ENCODE assay signal across 29 mouse cellular contexts in the genomic region with DNA sequence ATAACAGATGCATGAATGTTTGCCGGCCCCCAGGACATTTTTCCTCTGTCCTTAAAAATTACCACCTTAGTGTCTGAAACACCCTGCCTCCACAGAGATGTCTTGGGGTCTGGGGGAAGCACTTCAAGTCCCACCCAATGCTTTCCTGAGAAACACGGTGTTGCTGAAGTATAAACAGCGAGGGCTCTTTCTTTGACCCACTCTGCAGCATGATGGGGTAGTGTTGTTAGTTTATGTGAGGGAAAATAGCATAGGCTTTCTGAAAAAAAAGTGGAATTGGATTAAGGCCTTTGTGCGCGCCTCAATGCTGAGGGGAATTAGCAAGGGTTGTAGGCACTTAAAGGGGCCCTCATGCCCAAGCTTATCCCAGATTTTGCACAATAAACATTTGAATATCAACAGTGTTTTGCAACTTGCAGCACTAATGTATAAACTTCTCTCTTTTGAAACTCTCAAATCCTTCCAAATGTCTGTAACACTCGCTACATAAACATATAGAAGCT.
DNase-seq lines count a peak whose midpoint lies in the region; ATAC-seq lines count a peak whose summit lies in the region.
"Had no signal": no experiment of that assay in that cellular context is flagged by ENCODE, and none has a peak within 500 bp of the region (broad histone marks: within the 10 kb centered on the region; RNA-seq: fewer than 3 reads in every experiment).

No protein-coding gene starts in this region.

- H3K9ac ChIP-seq in midbrain, embryonic 15.5 days = no peak overlapping the region
- no peak overlapping the region for H3K9ac ChIP-seq in forebrain, embryonic 14.5 days (ENCODE audit: low read length)
- H3K9ac ChIP-seq: heart, embryonic 15.5 days; hindbrain, embryonic 13.5 days; liver, embryonic 12.5 days; liver, postnatal 0 days had no signal

- peak overlapping the region; percentile 58 for H3K27ac ChIP-seq in midbrain, embryonic 10.5 days (replicated peaks)
- H3K27ac ChIP-seq in midbrain, embryonic 15.5 days = no peak overlapping the region
- H3K27ac ChIP-seq in forebrain, embryonic 14.5 days (ENCODE audit: low read depth, low read length) = no peak overlapping the region
- H3K27ac ChIP-seq: heart, embryonic 10.5 days; heart, embryonic 15.5 days; hindbrain, embryonic 13.5 days; liver, embryonic 12.5 days had no signal

- H3K9me3 ChIP-seq in midbrain, embryonic 10.5 days (replicated peaks) = no peaks in the 10 kb centered on the region
- no peaks in the 10 kb centered on the region for H3K9me3 ChIP-seq in midbrain, embryonic 15.5 days
- H3K9me3 ChIP-seq in forebrain, embryonic 14.5 days (replicated peaks; ENCODE audit: control insufficient read depth, low read length) = no peaks in the 10 kb centered on the region
- H3K9me3 ChIP-seq: heart, embryonic 10.5 days; heart, embryonic 15.5 days; hindbrain, embryonic 13.5 days; liver, embryonic 12.5 days had no signal

- H3K4me3 ChIP-seq in midbrain, embryonic 10.5 days = no peak overlapping the region
- H3K4me3 ChIP-seq in midbrain, embryonic 15.5 days = no peak overlapping the region
- H3K4me3 ChIP-seq in forebrain, embryonic 14.5 days (ENCODE audit: low read depth, low read length) = no peak overlapping the region
- H3K4me3 ChIP-seq: erythroblast, embryonic 14.5 days; heart, embryonic 10.5 days; heart, embryonic 15.5 days; hindbrain, embryonic 13.5 days; liver, embryonic 12.5 days; megakaryocyte, embryonic 14.5 days had no signal

- H3K36me3 ChIP-seq in midbrain, embryonic 10.5 days = no peaks in the 10 kb centered on the region
- H3K36me3 ChIP-seq in midbrain, embryonic 15.5 days (replicated peaks) = no peaks in the 10 kb centered on the region
- no peaks in the 10 kb centered on the region for H3K36me3 ChIP-seq in forebrain, embryonic 14.5 days (ENCODE audit: control insufficient read depth, insufficient read depth, low read length)
- H3K36me3 ChIP-seq: heart, embryonic 10.5 days; heart, embryonic 15.5 days; hindbrain, embryonic 13.5 days; liver, embryonic 12.5 days had no signal

- peaks cover 100% of the 10 kb centered on the region for H3K27me3 ChIP-seq in midbrain, embryonic 10.5 days (ENCODE audit: low read depth, poor library complexity, severe bottlenecking)
- peaks cover 86% of the 10 kb centered on the region for H3K27me3 ChIP-seq in midbrain, embryonic 15.5 days (replicated peaks)
- H3K27me3 ChIP-seq in forebrain, embryonic 14.5 days (replicated peaks; ENCODE audit: control insufficient read depth, insufficient read depth, low read length) = peaks cover 74% of the 10 kb centered on the region
- H3K27me3 ChIP-seq: CH12.LX; heart, embryonic 15.5 days; liver, embryonic 12.5 days; megakaryocyte, embryonic 14.5 days had no signal

- H3K4me1 ChIP-seq in midbrain, embryonic 10.5 days = peaks cover 55% of the 10 kb centered on the region
- no peaks in the 10 kb centered on the region for H3K4me1 ChIP-seq in midbrain, embryonic 15.5 days
- no peaks in the 10 kb centered on the region for H3K4me1 ChIP-seq in forebrain, embryonic 14.5 days (ENCODE audit: control insufficient read depth, insufficient read depth, low read length)
- H3K4me1 ChIP-seq: heart, embryonic 10.5 days; heart, embryonic 15.5 days; hindbrain, embryonic 13.5 days; liver, embryonic 12.5 days; megakaryocyte, embryonic 14.5 days had no signal

- DNase-seq in embryo, embryonic 10.5 days (ENCODE audit: low spot score) = peak; percentile 36
- DNase-seq in embryo, embryonic 11 days = no peak
- peak; percentile 15 for DNase-seq in heart, adult 11 months
- no peak for DNase-seq in heart, postnatal 4 days
- no peak for DNase-seq in midbrain, embryonic 10.5 days (ENCODE audit: low spot score)
- no peak for DNase-seq in forebrain, embryonic 14.5 days (ENCODE audit: low spot score)
- DNase-seq: adrenal gland, adult 2 months; adrenal gland, postnatal 36 days; cerebellum, adult 2 months; cerebellum, postnatal 14 days; gastrocnemius, postnatal 14 days; kidney, adult 9 months; kidney, postnatal 10 days; layer of hippocampus, postnatal 36 days; left cerebral cortex, postnatal 4 days; liver, postnatal 0 days; lung, postnatal 4 days; right cerebral cortex, postnatal 25 days; thymus, postnatal 14 days had no signal

- ATAC-seq in midbrain, embryonic 15.5 days (replicated peaks) = no peak
- ATAC-seq in forebrain, embryonic 14.5 days = 0 out of 2 replicates have a peak, but pooled peaks have one; percentile 12
- ATAC-seq: activated CD4-positive, CD25-positive, alpha-beta regulatory T cell, adult 4 months; intestine, postnatal 0 days; liver, embryonic 12.5 days; liver, postnatal 0 days had no signal

- H3K4me2 ChIP-seq in midbrain, embryonic 15.5 days = no peak overlapping the region
- H3K4me2 ChIP-seq in forebrain, embryonic 14.5 days (ENCODE audit: low read length) = no peak overlapping the region
- H3K4me2 ChIP-seq: heart, embryonic 15.5 days; hindbrain, embryonic 13.5 days; liver, embryonic 12.5 days had no signal

- WGBS in midbrain, embryonic 10.5 days = 27% methylated on average over 6 of the region's 6 CpGs
- WGBS in midbrain, embryonic 15.5 days = 30% methylated on average over 6 of the region's 6 CpGs
- WGBS in forebrain, embryonic 14.5 days = 9% methylated on average over 6 of the region's 6 CpGs

Comparison
In these comparisons a context has a peak if more than half of its experiments do, and no peak if none do; other contexts are left out.
1. DNase-seq: peak in embryo, embryonic 10.5 days (single experiment) and heart, adult 11 months (single experiment); none in embryo, embryonic 11 days (single experiment), heart, postnatal 4 days (single experiment), midbrain, embryonic 10.5 days (single experiment) and forebrain, embryonic 14.5 days (single experiment).